Mouse (Mus musculus) embryonic fibroblast, embryonic 13.5 days (primary cell): Measurements from ENCODE around the gene Olfr340. TPM values are rescaled to one million over a fixed set of nuclear protein-coding genes. Genes with fewer than 3 reads are reported as not detected.
"Not testable (repeated sequence)": the region's sequence is repeated elsewhere in the genome, so short reads cannot be mapped to it uniquely, and the experiment has no call there.

Experiments used
- H3K27ac ChIP-seq: 2 replicates; pipeline ENCODE4 v1.5.1; 2012; ENCODE audit warnings: low read length, control low read depth, inconsistent platforms; ENCODE audit not compliant: insufficient read depth
- H3K4me1 ChIP-seq: 2 replicates; pipeline ENCODE4 v1.6.1; 2011; ENCODE audit warnings: low read length; ENCODE audit not compliant: control insufficient read depth, insufficient read depth
- H3K4me3 ChIP-seq: 2 replicates; pipeline ENCODE4 v1.5.1; 2011; ENCODE audit warnings: mild to moderate bottlenecking, control low read depth, low read length; ENCODE audit not compliant: insufficient read depth
- CTCF ChIP-seq: IDR thresholded peaks from 2 replicates; pipeline ENCODE4 v1.5.1; 2011; ENCODE audit warnings: mild to moderate bottlenecking, control low read depth, low read length, moderate library complexity, borderline replicate concordance; ENCODE audit not compliant: insufficient read depth
- POLR2A ChIP-seq: IDR thresholded peaks from 2 replicates; pipeline ENCODE4 v1.6.1; 2011; ENCODE audit warnings: low read depth, mild to moderate bottlenecking, control low read depth, low read length, moderate library complexity
- polyA plus RNA-seq: library from polyadenylated mRNA; stranded (reverse); fragments of >200 nt; gene quantifications from 2 replicates; pipeline ENCODE4 v1.2.4, GENCODE M21; 2011; ENCODE audit warnings: low read depth; ENCODE audit not compliant: missing spikeins, insufficient read length

Gene Olfr340
- not detected in 2 replicates for polyA plus RNA-seq

GRCm38 (mm10) chr2:36452287-36452686 lies at the start of gene Olfr340:
Gene Olfr340 (plus strand): TSS chr2:36452587.
- Histone ChIP-seq H3K4me1 (no peaks in the 10 kb centered on the region), H3K4me3 (no peak within 1 kb of the TSS), H3K27ac (no peak within 1 kb of the TSS)
- TF ChIP-seq CTCF: no peak
- TF ChIP-seq POLR2A: no peak

- not testable (repeated sequence) for H3K27ac ChIP-seq, H3K4me1 ChIP-seq, H3K4me3 ChIP-seq
Observed at GRCm38 (mm10) chr2:36415174-36415573, 37.2 kb upstream of the Olfr340 start.

GRCm38 (mm10) chr2:36415591-36415990 lies 36.8 kb upstream of the Olfr340 start:
- not testable (repeated sequence) for H3K4me1 ChIP-seq, H3K27ac ChIP-seq, H3K4me3 ChIP-seq

- no peak within 1 kb of the TSS for H3K4me3 ChIP-seq
Observed at GRCm38 (mm10) chr2:36418647-36419046, 33.7 kb upstream of the Olfr340 start, which contains the start of gene Olfr339. Gene Olfr339 (plus strand): TSS chr2:36418947.

GRCm38 (mm10) chr2:36473634-36474033 lies 21.2 kb downstream of the Olfr340 start:
- Histone ChIP-seq H3K27ac (no peak overlapping the region), H3K4me3 (no peak overlapping the region), H3K4me1 (no peaks in the 10 kb centered on the region)
- TF ChIP-seq POLR2A: no peak
- TF ChIP-seq CTCF: no peak

More at GRCm38 (mm10) chr2:36418647-36419046, 33.7 kb upstream of the Olfr340 start, which contains the start of gene Olfr339:
- no peak within 1 kb of the TSS for H3K27ac ChIP-seq
- H3K4me1 ChIP-seq: no peaks in the 10 kb centered on the region
- no peak for TF ChIP-seq POLR2A
- TF ChIP-seq CTCF: no peak

GRCm38 (mm10) chr2:36482368-36482767 lies 30.0 kb downstream of the Olfr340 start, which contains the start of gene Olfr341:
Gene Olfr341 (minus strand): TSS chr2:36482468.
- TF ChIP-seq CTCF (no peak), POLR2A (no peak)

More at GRCm38 (mm10) chr2:36482368-36482767, 30.0 kb downstream of the Olfr340 start, which contains the start of gene Olfr341:
- no peak within 1 kb of the TSS for H3K4me3 ChIP-seq
- H3K4me1 ChIP-seq: no peaks in the 10 kb centered on the region
- no peak within 1 kb of the TSS for H3K27ac ChIP-seq

Other genes with a start within 250 kb of the Olfr340 start
- gene Ptgs1, start 222.2 kb upstream of the Olfr340 start, polyA plus RNA-seq: 22.5 and 33.7 TPM in 2 replicates
- gene Olfr338, start 79.1 kb upstream of the Olfr340 start, polyA plus RNA-seq: not detected in 2 replicates
- gene Olfr339, start 33.6 kb upstream of the Olfr340 start, polyA plus RNA-seq: not detected in 2 replicates
- gene Olfr341, start 29.9 kb downstream of the Olfr340 start, polyA plus RNA-seq: not detected in 2 replicates
- not detected in 2 replicates for gene Olfr342, start 72.4 kb downstream of the Olfr340 start, polyA plus RNA-seq
- gene Olfr344, start 114.1 kb downstream of the Olfr340 start, polyA plus RNA-seq: not detected in 2 replicates
- not detected in 2 replicates for gene Olfr345, start 187.5 kb downstream of the Olfr340 start, polyA plus RNA-seq
- gene Olfr346, start 233.2 kb downstream of the Olfr340 start, polyA plus RNA-seq: not detected in 2 replicates